Mouse (Mus musculus) brain, adult 2 months (tissue): ENCODE data around the gene Gid8.
"Not testable (repeated sequence)": the region's sequence is repeated elsewhere in the genome, so short reads cannot be mapped to it uniquely, and the experiment has no call there.

Source experiments
- DNase-seq: peaks from one replicate; pipeline ENCODE4 v3.0.0; 2011; ENCODE audit warnings: low read depth, low spot score

The Gid8 gene

DNA sequence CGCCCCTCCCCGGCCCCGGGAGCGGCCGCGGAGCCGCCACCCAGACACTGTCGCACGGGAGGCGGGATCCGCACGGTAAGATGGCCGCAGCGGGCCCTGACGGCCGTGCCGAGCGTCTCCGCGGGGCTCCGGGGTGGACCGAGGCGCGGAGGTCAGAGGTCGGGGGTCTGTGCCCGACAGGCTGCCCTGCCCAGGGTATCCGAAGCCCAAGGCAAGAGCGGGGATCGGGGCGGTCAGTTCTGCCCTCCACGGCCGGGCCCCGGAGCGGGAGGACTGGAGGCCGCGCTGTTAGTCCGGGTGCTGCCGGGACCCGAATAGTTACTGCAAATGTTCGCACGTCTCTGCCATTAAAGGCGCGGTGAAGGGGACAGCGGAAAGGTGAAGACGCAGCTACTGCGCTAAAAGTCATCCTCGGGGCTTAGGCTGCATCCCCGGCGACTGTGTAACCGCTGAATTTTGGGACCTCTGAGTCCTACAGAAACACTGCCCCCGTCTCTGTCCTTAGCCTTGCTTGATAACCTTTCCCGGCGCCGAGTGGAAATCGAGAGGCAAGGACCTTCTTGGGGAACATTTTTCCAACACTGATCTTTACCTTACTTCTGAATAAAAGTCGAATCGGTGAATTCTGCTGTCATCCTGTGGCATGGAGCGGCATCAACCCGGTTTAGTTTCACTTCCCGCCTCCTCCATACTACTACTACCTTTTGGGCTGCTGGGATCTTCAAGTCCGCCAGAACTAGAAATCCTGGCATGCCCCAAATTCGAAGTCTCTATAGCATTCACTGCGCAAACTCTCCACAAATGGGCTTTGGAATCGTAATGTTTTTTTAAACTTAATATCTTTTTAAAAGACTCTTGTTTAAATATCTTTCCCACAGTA lies 599 bp downstream of the Gid8 start:
- peak; percentile 20 for DNase-seq

DNA sequence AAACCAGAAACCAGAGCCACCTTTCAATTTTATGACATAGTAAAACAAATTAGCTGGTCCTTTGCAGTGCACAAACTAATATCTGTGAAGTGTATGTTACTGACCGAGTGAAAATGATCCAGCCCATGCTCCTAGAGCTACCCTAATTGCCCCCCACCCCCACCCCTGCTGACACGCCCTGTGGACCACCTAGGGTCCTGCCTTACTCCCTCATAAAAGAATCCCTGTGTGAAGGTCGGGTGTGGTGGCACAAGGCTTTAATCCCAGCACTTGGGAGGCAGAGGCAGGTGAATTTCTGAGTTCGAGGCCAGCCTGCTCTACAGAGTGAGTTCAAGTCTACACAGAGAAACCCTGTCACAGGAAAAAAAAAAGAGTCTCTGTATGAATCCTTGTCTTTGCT lies 1.6 kb downstream of the Gid8 start:
- DNase-seq, result no peak

- no peak for DNase-seq
These were observed 2.2 kb downstream of the Gid8 start for GRCm38 (mm10) chr2:180712037-180712689.

DNA sequence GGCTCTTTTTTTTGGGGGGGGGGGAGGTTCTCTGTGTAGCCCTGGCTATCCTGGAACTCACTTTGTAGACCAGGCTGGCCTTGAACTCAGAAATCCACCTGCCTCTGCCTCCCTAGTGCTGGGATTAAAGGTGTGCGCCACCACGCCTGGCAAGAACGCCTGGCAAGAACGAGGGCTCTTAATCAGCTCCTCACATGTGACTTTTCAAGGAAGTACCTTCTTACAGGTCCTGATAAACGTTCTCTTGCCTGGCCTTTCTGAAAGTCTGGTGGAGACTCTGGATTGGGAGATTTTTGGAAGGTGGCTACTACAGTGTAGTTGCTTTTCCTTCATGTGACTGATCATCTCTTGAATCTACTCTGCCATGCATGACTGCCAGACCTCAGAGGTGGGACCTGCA lies 12.8 kb downstream of the Gid8 start:
- not testable (repeated sequence) for DNase-seq

DNA sequence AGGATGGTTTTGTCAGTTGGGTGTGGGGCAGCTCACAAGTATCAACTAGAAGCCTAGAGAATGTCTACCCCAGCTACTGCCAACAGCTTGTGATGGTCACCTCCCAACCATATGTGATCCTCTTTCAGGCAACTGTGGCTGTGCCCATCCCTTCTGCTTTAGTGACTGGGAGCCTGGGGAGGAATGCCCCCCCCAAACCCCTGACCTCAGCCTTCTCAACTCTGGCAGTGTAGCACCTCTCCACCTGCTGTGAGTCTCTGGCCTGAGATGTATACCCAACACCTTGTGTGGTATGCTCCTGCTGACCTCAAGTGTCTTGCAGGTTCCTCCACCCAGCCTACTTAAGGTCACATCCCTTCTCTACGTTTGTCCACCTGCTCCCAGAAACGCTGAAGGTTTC lies 13.9 kb downstream of the Gid8 start:
- DNase-seq, result no peak

DNA sequence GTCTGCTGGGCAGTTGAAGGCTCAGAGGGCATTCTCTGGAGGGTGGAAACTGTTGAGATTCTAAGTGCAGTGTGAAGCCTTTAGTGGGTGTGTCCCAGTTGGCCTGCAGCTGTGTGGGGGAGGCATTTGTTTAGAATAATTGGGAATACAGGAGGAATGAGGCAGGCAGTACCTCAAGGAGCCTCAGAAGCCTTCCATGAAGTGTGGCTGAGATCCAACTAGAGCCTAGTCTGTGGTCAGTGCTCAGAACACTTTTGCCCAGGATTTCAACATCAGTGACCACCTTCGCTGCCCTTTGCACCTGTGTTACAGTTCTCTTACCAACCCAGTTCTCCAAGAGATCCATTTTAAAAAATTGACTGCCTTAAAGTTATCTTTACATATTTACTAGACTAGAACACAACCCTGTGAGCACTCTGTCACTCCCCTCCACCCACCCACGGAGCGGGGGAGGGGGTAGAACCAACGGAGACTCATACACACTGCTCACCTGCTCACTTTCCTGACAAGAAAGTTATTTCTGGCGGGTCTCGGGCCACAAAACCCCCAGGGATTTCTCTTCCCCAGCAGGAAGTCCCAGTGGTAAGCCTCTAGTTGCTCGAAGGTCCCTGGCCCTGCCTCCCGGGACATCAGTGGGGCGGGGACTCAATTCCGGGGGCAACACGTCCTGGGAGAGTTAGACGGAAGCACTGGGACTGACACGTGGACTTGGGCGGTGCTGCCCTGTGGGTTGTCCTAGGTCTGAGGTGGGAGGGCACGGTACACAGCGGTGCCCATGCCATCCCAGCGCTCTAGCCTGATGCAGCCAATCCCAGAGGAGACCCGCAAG lies 14.9 kb downstream of the Gid8 start, which contains the start of gene Slc17a9:
Gene Slc17a9 (plus strand): TSS at position 679 of the 829 bp plus-strand sequence.
- no peak for DNase-seq

DNA sequence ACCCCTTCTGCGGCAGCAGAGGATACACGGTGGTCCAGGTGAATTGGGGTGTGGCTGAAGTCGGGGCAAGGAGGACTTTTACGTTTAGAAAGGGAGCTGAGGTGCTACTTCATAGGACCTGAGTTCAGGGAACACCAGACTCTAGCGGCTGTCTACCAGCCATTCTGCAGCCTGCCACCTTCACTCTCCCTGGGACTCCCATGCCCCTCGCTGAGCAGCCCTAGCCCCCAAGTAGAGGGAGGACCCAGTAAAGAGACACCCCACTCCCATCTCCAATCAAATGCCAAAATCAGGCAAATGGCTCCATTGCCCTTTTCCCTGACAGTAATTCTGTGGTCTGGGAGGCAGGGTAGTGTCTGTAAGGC lies 15.5 kb downstream of the Gid8 start:
- DNase-seq, result no peak

DNA sequence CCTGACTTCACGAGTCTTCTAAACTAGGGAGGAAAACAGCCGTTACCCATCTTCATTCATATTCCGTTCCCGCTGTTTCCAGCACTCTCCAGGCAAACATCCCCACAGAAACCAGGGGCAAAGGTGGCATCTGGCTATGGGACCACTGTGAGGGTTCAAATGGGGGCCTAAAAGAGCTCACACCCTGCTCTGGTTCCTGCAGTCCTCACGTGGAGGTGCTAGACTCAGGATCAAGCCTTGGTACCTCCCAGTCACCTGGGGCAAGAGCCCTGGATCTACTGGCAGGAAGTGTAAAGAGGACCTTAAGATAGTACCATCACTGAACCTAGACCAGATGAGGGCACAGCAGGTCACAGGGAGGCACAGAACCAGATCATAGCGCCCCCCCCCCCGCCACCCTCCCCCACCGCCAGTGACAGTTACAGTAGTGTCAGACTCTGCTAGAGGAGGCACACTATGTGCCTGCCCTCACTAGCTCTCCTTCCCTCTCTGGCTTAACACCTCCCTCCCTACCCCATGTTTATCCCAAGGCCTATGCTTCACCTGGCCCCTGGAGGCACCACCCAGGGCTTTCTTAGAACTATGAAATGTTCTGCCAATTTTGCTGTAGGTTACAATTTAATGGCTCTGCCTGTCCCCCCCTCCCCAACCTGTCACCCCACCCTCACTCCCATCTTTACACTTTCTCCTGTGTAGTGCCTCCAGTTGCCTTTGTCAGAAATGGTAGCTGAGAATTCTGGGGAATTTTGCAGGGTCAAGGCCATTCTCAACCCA lies 16.1 kb downstream of the Gid8 start:
- no peak for DNase-seq

- DNase-seq, result no peak
These were observed 16.9 kb downstream of the Gid8 start for GRCm38 (mm10) chr2:180726658-180727442.

DNA sequence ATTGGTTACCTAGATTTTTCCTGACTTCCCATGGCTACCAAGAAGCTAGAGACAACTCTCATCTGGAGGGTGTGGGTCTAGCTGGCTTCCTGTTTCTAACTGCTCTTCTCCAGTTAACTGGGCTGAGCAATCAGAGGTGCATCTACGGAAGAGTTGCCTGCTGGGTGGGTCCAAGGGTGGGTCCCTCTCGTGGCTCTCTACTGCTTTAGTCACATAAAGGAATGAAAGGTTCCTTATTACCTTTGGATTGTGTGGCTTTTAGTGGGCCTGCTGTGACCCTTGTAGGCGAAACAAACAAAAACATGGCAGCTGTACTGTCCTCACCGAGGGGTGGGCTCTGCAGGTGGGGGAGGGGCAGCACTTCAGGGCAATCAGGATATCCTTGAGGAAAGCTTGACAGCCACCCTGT lies 17.7 kb downstream of the Gid8 start:
- DNase-seq, result no peak

- no peak for DNase-seq
These were observed 21.1 kb downstream of the Gid8 start for GRCm38 (mm10) chr2:180731036-180731435.

GRCm38 (mm10) chr2:180731984-180732383 lies 22.1 kb downstream of the Gid8 start:
- DNase-seq, result no peak

- DNase-seq, result peak; percentile 42
These were observed 25.3 kb downstream of the Gid8 start for GRCm38 (mm10) chr2:180735232-180735631.

DNA sequence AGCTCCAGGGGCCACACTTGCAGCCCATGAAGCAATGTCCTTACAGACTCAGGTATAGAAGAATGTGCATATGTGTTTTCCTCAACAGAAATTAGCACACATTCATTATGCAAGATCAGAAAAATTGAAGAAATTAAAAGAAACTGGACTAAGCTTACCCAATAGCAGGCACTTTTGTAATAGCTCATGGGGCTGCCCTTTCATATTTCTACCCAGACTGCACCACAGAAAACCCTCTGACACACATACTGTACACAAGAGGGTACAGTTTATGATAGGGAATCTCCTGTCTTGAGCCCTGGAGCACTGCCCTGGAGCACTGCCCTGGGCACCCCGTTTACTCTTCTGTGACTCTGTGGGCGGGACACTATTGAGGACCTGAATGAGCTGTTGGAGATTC lies 28.1 kb downstream of the Gid8 start:
- DNase-seq, result no peak

GRCm38 (mm10) chr2:180740349-180740748 lies 30.4 kb downstream of the Gid8 start:
- no peak for DNase-seq

GRCm38 (mm10) chr2:180741421-180741820 lies 31.5 kb downstream of the Gid8 start:
- no peak for DNase-seq

- no peak for DNase-seq
These were observed 32.9 kb downstream of the Gid8 start for GRCm38 (mm10) chr2:180742820-180743219.

DNA sequence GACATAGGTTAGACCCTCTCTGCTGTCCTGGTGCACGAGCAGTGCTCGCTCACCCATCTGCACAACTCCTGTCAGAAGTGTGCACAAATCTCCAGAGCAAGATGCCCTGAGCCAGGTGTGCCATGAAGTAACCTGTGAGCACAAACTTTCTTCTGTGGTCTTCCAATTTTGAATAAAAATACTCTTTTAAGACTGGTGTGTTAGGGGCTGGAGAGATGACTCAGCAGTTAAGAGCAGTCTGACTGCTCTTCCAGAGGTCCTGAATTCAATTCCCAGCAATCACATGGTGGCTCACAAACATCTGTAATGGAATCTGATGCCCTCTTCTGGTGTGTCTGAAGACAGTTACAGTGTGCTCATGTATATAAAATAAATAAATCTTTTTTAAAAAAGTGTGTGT lies 33.4 kb downstream of the Gid8 start:
- no peak for DNase-seq

DNA sequence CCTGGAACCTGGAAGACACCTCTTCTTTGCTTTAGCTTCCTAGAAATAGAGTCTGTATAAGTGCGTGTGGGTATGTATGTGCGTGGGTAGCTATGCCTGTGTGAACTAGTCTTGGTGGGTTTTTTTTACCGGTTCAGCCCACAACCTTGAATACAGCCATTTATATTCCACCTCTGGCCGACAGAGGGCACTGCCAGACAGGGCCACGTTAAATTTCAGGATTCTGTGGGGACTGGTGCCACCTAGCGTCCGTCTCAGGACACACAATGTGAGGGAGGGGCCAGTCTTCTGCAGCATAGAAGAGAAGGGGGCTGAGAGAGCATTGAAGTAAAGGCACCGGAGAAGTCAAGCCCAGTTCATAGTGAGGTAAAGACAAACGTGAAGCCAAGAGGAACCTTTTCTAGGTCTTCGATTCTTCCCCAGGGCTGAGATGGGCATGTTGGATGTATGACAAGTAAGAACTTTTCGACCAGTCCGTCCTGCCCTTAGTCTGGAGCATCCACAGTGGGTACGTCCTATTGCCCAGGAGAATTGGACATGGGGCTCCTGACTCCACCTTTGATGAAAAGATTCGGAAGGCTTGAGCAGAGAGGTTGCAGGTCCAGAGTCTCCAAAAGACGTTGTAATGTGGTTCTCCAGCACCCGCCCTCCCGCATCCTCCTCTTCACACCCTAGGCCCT lies 35.5 kb downstream of the Gid8 start:
- peak; percentile 90 for DNase-seq

DNA sequence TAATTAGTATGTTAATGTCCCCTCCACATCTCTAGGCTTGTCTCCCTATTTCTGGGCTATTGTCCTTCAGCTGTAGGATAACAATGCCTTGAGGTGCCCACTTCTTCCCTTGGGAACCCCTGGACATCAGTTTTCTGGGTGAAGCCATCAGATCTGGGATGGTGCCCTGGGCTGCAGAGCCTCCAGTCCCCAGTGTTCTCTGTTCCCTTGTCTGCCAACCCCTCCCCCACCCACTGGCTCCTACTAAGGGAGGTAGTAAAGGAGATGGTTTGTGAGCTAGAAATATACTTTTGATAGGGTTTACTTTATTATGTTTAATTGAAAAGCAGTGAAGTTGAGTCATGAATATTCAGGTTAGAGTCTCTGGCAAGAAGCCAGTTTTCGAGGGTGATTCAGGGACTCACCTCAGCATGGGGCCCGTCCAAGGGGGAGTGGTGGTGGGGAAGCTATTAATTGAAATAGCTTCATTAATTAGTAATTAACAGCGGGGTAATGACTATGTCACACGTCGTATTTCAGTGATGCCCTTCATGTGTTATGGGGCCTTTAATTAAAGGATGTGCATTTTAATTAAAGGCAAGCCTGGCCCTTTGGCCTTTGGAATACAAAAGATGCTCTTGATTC lies 36.8 kb downstream of the Gid8 start:
- DNase-seq, result no peak
